Mouse (Mus musculus): ENCODE results near the gene Olfr624. TPM values are rescaled to one million over a fixed set of nuclear protein-coding genes. Genes with fewer than 3 reads are reported as not detected.

Olfr624 gene
- polyA plus RNA-seq (2014; fragmentation: Illumina TruSeq; extraction: RNeasy Lipid Tissue Mini Kit (QIAGEN cat#74804); ENCODE audit: low read depth, low replicate concordance): 0.11 TPM

GRCm38 (mm10) chr7:103671091-103671490, at the start of gene Olfr624:
Olfr624 (minus strand) TSS chr7:103671191.

GRCm38 (mm10) chr7:103714371-103714770, 43.4 kb upstream of the Olfr624 start, which contains the start of gene Olfr243:
Olfr243 (plus strand) TSS chr7:103714671.

GRCm38 (mm10) chr7:103682420-103682819, 11.4 kb upstream of the Olfr624 start, which contains the start of gene Olfr625-ps1:
Olfr625-ps1 (plus strand) TSS chr7:103682720.

GRCm38 (mm10) chr7:103663598-103663997, 7.4 kb downstream of the Olfr624 start, which contains the start of gene Olfr623:
Olfr623 (minus strand) TSS chr7:103663698.

GRCm38 (mm10) chr7:103642602-103643001, 28.4 kb downstream of the Olfr624 start, which contains the start of gene Olfr622:
Olfr622 (minus strand) TSS chr7:103642702.

Other genes with a start within 250 kb of the Olfr624 start
- not detected for gene Olfr605, start 225.8 kb downstream of the Olfr624 start, polyA plus RNA-seq (2014; fragmentation: Illumina TruSeq; extraction: RNeasy Lipid Tissue Mini Kit (QIAGEN cat#74804); ENCODE audit: low read depth, low replicate concordance)
- not detected for gene Olfr606, start 222.1 kb downstream of the Olfr624 start, polyA plus RNA-seq (2014; fragmentation: Illumina TruSeq; extraction: RNeasy Lipid Tissue Mini Kit (QIAGEN cat#74804); ENCODE audit: low read depth, low replicate concordance)
- not detected for gene Olfr607, start 207.0 kb downstream of the Olfr624 start, polyA plus RNA-seq (2014; fragmentation: Illumina TruSeq; extraction: RNeasy Lipid Tissue Mini Kit (QIAGEN cat#74804); ENCODE audit: low read depth, low replicate concordance)
- not detected for gene Olfr608, start 201.3 kb downstream of the Olfr624 start, polyA plus RNA-seq (2014; fragmentation: Illumina TruSeq; extraction: RNeasy Lipid Tissue Mini Kit (QIAGEN cat#74804); ENCODE audit: low read depth, low replicate concordance)
- gene Olfr609, start 173.1 kb downstream of the Olfr624 start, polyA plus RNA-seq (2014; fragmentation: Illumina TruSeq; extraction: RNeasy Lipid Tissue Mini Kit (QIAGEN cat#74804); ENCODE audit: low read depth, low replicate concordance): not detected
- gene Olfr610, start 159.1 kb downstream of the Olfr624 start, polyA plus RNA-seq (2014; fragmentation: Illumina TruSeq; extraction: RNeasy Lipid Tissue Mini Kit (QIAGEN cat#74804); ENCODE audit: low read depth, low replicate concordance): not detected
- not detected for gene Olfr611, start 150.3 kb downstream of the Olfr624 start, polyA plus RNA-seq (2014; fragmentation: Illumina TruSeq; extraction: RNeasy Lipid Tissue Mini Kit (QIAGEN cat#74804); ENCODE audit: low read depth, low replicate concordance)
- gene Olfr612, start 128.5 kb downstream of the Olfr624 start, polyA plus RNA-seq (2014; fragmentation: Illumina TruSeq; extraction: RNeasy Lipid Tissue Mini Kit (QIAGEN cat#74804); ENCODE audit: low read depth, low replicate concordance): not detected
- gene Olfr613, start 123.1 kb downstream of the Olfr624 start, polyA plus RNA-seq (2014; fragmentation: Illumina TruSeq; extraction: RNeasy Lipid Tissue Mini Kit (QIAGEN cat#74804); ENCODE audit: low read depth, low replicate concordance): not detected
- gene Olfr615, start 115.1 kb downstream of the Olfr624 start, polyA plus RNA-seq (2014; fragmentation: Illumina TruSeq; extraction: RNeasy Lipid Tissue Mini Kit (QIAGEN cat#74804); ENCODE audit: low read depth, low replicate concordance): not detected
- gene Olfr616, start 102.0 kb downstream of the Olfr624 start, polyA plus RNA-seq (2014; fragmentation: Illumina TruSeq; extraction: RNeasy Lipid Tissue Mini Kit (QIAGEN cat#74804); ENCODE audit: low read depth, low replicate concordance): not detected
- gene Olfr617, start 98.1 kb downstream of the Olfr624 start, polyA plus RNA-seq (2014; fragmentation: Illumina TruSeq; extraction: RNeasy Lipid Tissue Mini Kit (QIAGEN cat#74804); ENCODE audit: low read depth, low replicate concordance): not detected
- gene Olfr618, start 81.1 kb downstream of the Olfr624 start, polyA plus RNA-seq (2014; fragmentation: Illumina TruSeq; extraction: RNeasy Lipid Tissue Mini Kit (QIAGEN cat#74804); ENCODE audit: low read depth, low replicate concordance): not detected
- gene Olfr619, start 70.6 kb downstream of the Olfr624 start, polyA plus RNA-seq (2014; fragmentation: Illumina TruSeq; extraction: RNeasy Lipid Tissue Mini Kit (QIAGEN cat#74804); ENCODE audit: low read depth, low replicate concordance): not detected
- not detected for gene Olfr620, start 58.7 kb downstream of the Olfr624 start, polyA plus RNA-seq (2014; fragmentation: Illumina TruSeq; extraction: RNeasy Lipid Tissue Mini Kit (QIAGEN cat#74804); ENCODE audit: low read depth, low replicate concordance)
- not detected for gene Olfr622, start 28.5 kb downstream of the Olfr624 start, polyA plus RNA-seq (2014; fragmentation: Illumina TruSeq; extraction: RNeasy Lipid Tissue Mini Kit (QIAGEN cat#74804); ENCODE audit: low read depth, low replicate concordance)
- gene Olfr623, start 7.5 kb downstream of the Olfr624 start, polyA plus RNA-seq (2014; fragmentation: Illumina TruSeq; extraction: RNeasy Lipid Tissue Mini Kit (QIAGEN cat#74804); ENCODE audit: low read depth, low replicate concordance): not detected
- gene Olfr625-ps1, start 11.5 kb upstream of the Olfr624 start, polyA plus RNA-seq (2014; fragmentation: Illumina TruSeq; extraction: RNeasy Lipid Tissue Mini Kit (QIAGEN cat#74804); ENCODE audit: low read depth, low replicate concordance): not detected
- gene Olfr243, start 43.5 kb upstream of the Olfr624 start, polyA plus RNA-seq (2014; fragmentation: Illumina TruSeq; extraction: RNeasy Lipid Tissue Mini Kit (QIAGEN cat#74804); ENCODE audit: low read depth, low replicate concordance): not detected
- not detected for gene Olfr628, start 59.2 kb upstream of the Olfr624 start, polyA plus RNA-seq (2014; fragmentation: Illumina TruSeq; extraction: RNeasy Lipid Tissue Mini Kit (QIAGEN cat#74804); ENCODE audit: low read depth, low replicate concordance)
- gene Olfr629, start 73.8 kb upstream of the Olfr624 start, polyA plus RNA-seq (2014; fragmentation: Illumina TruSeq; extraction: RNeasy Lipid Tissue Mini Kit (QIAGEN cat#74804); ENCODE audit: low read depth, low replicate concordance): not detected
- gene Olfr630, start 86.1 kb upstream of the Olfr624 start, polyA plus RNA-seq (2014; fragmentation: Illumina TruSeq; extraction: RNeasy Lipid Tissue Mini Kit (QIAGEN cat#74804); ENCODE audit: low read depth, low replicate concordance): not detected
- not detected for gene Olfr69, start 100.4 kb upstream of the Olfr624 start, polyA plus RNA-seq (2014; fragmentation: Illumina TruSeq; extraction: RNeasy Lipid Tissue Mini Kit (QIAGEN cat#74804); ENCODE audit: low read depth, low replicate concordance)
- gene Olfr68, start 108.5 kb upstream of the Olfr624 start, polyA plus RNA-seq (2014; fragmentation: Illumina TruSeq; extraction: RNeasy Lipid Tissue Mini Kit (QIAGEN cat#74804); ENCODE audit: low read depth, low replicate concordance): not detected
- not detected for gene Olfr67, start 120.6 kb upstream of the Olfr624 start, polyA plus RNA-seq (2014; fragmentation: Illumina TruSeq; extraction: RNeasy Lipid Tissue Mini Kit (QIAGEN cat#74804); ENCODE audit: low read depth, low replicate concordance)
- 353 TPM for gene Hbb-bt, start 142.8 kb upstream of the Olfr624 start, polyA plus RNA-seq (2014; fragmentation: Illumina TruSeq; extraction: RNeasy Lipid Tissue Mini Kit (QIAGEN cat#74804); ENCODE audit: low read depth, low replicate concordance)
- 2,394 TPM for gene Hbb-bs, start 156.9 kb upstream of the Olfr624 start, polyA plus RNA-seq (2014; fragmentation: Illumina TruSeq; extraction: RNeasy Lipid Tissue Mini Kit (QIAGEN cat#74804); ENCODE audit: low read depth, low replicate concordance)
- gene Hbb-bh2, start 169.3 kb upstream of the Olfr624 start, polyA plus RNA-seq (2014; fragmentation: Illumina TruSeq; extraction: RNeasy Lipid Tissue Mini Kit (QIAGEN cat#74804); ENCODE audit: low read depth, low replicate concordance): not detected
- gene Hbb-bh1, start 172.0 kb upstream of the Olfr624 start, polyA plus RNA-seq (2014; fragmentation: Illumina TruSeq; extraction: RNeasy Lipid Tissue Mini Kit (QIAGEN cat#74804); ENCODE audit: low read depth, low replicate concordance): not detected
- not detected for gene Hbb-y, start 182.0 kb upstream of the Olfr624 start, polyA plus RNA-seq (2014; fragmentation: Illumina TruSeq; extraction: RNeasy Lipid Tissue Mini Kit (QIAGEN cat#74804); ENCODE audit: low read depth, low replicate concordance)
- not detected for gene Olfr66, start 215.1 kb upstream of the Olfr624 start, polyA plus RNA-seq (2014; fragmentation: Illumina TruSeq; extraction: RNeasy Lipid Tissue Mini Kit (QIAGEN cat#74804); ENCODE audit: low read depth, low replicate concordance)
- gene Olfr64, start 223.3 kb upstream of the Olfr624 start, polyA plus RNA-seq (2014; fragmentation: Illumina TruSeq; extraction: RNeasy Lipid Tissue Mini Kit (QIAGEN cat#74804); ENCODE audit: low read depth, low replicate concordance): not detected
- not detected for gene Olfr65, start 232.3 kb upstream of the Olfr624 start, polyA plus RNA-seq (2014; fragmentation: Illumina TruSeq; extraction: RNeasy Lipid Tissue Mini Kit (QIAGEN cat#74804); ENCODE audit: low read depth, low replicate concordance)

Data from adipose tissue, adult 10 weeks (tissue).